Mouse (Mus musculus) liver, embryonic 13.5 days (tissue): ENCODE measurements around the gene Atp6v0e. TPM values are rescaled to one million over a fixed set of nuclear protein-coding genes. Genes with fewer than 3 reads are reported as not detected.

Experiments used
- ATAC-seq: fragments of 200-750 bp; cut with Nextera tagmentation; 2 replicates; pipeline ENCODE4 v1.8.0; 2017; ENCODE audit warnings: low read depth, mild to moderate bottlenecking, moderate number of reproducible peaks, moderate library complexity
- DNase-seq: peaks from one replicate; pipeline ENCODE4 v3.0.0; 2022
- H3K27ac ChIP-seq: fragments of 300-500 bp; sonication (generic); 2 replicates; pipeline ENCODE4 v1.5.1; 2015; ENCODE audit warnings: moderate library complexity, mild to moderate bottlenecking, inconsistent platforms
- H3K27me3 ChIP-seq: fragments of 300-500 bp; sonication (generic); 2 replicates; pipeline ENCODE4 v1.6.1; 2015; ENCODE audit warnings: mild to moderate bottlenecking, inconsistent platforms
- H3K36me3 ChIP-seq: fragments of 300-500 bp; sonication (generic); 2 replicates; pipeline ENCODE4 v1.6.1; 2015; ENCODE audit warnings: mild to moderate bottlenecking, inconsistent platforms
- H3K4me1 ChIP-seq: fragments of 300-500 bp; sonication (generic); replicated peaks from 2 replicates; pipeline ENCODE4 v1.6.1; 2015; ENCODE audit warnings: inconsistent platforms
- H3K4me2 ChIP-seq: fragments of 300-500 bp; sonication (generic); 2 replicates; pipeline ENCODE4 v1.6.1; 2015; ENCODE audit warnings: inconsistent platforms, mild to moderate bottlenecking, moderate library complexity
- H3K4me3 ChIP-seq: fragments of 300-500 bp; sonication (generic); replicated peaks from 2 replicates; pipeline ENCODE4 v1.5.1; 2015; ENCODE audit warnings: mild to moderate bottlenecking, inconsistent platforms
- H3K9ac ChIP-seq: fragments of 300-500 bp; sonication (generic); 2 replicates; pipeline ENCODE4 v1.6.1; 2015; ENCODE audit warnings: mild to moderate bottlenecking, inconsistent platforms
- H3K9me3 ChIP-seq: fragments of 300-500 bp; sonication (generic); replicated peaks from 2 replicates; pipeline ENCODE4 v1.6.1; 2016; ENCODE audit warnings: inconsistent platforms
- WGBS: fragments of 180-500 bp; shearing (Covaris S2); methylation state at CpG from one replicate; pipeline ENCODE4 v1.1.7; 2015; ENCODE audit not compliant: insufficient replicate concordance; 5-methylcytosine and 5-hydroxymethylcytosine counted together
- polyA plus RNA-seq: library from polyadenylated mRNA; unstranded; fragments of >200 nt; fragmentation: Nextera tagmentation; extraction: Ambion mirVana; gene quantifications from 2 replicates; pipeline ENCODE4 v1.2.1, GENCODE M21; 2015

Atp6v0e gene
- polyA plus RNA-seq, 1 experiment from 2014 or later, result 192 TPM

DNA sequence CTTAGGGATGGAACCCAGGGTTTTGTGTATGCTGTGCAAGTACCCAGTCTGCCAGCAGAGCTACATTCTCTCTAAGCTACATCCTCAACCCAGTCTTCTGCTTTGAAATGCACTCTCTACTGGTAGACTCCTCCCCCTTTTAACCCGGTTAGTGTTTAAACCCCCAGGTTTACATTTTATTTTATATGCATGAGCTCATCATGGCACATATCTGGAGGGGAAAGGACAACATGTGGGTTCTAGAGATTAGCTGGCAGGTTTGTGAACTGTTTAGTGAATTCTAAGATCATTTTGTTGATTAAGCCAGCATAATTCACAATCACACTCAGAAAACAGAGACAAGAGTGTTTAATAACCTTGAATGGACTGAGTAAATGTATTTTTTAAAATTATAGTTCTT lies 61.8 kb downstream of the Atp6v0e start:
- WGBS, result 12% methylated on average over 1 of the region's 1 CpGs
- Histone ChIP-seq H3K9ac (no peak overlapping the region), H3K36me3 (no peaks in the 10 kb centered on the region), H3K27ac (no peak overlapping the region; the same call in 1 of the 2 replicates), H3K27me3 (no peaks in the 10 kb centered on the region), H3K4me3 (no peak overlapping the region), H3K4me1 (peaks cover 55% of the 10 kb centered on the region), H3K4me2 (no peak overlapping the region), H3K9me3 (no peaks in the 10 kb centered on the region)
- ATAC-seq (peak; percentile 48; the same call in 1 of the 2 replicates), DNase-seq (no peak)

GRCm38 (mm10) chr17:26726674-26727073 lies 63.6 kb downstream of the Atp6v0e start:
- Histone ChIP-seq H3K9me3 (no peaks in the 10 kb centered on the region), H3K27ac (no peak overlapping the region), H3K4me2 (no peak overlapping the region), H3K9ac (no peak overlapping the region), H3K36me3 (no peaks in the 10 kb centered on the region), H3K27me3 (no peaks in the 10 kb centered on the region), H3K4me3 (no peak overlapping the region), H3K4me1 (peaks cover 36% of the 10 kb centered on the region)
- ATAC-seq (no peak), DNase-seq (no peak)
- WGBS, result 56% methylated on average over 1 of the region's 1 CpGs

GRCm38 (mm10) chr17:26727110-26727755 lies 64.2 kb downstream of the Atp6v0e start:
- no peak for ATAC-seq
- H3K9me3 ChIP-seq, result no peaks in the 10 kb centered on the region
- no peaks in the 10 kb centered on the region for H3K27me3 ChIP-seq
- H3K4me1 ChIP-seq, result peaks cover 32% of the 10 kb centered on the region
- H3K4me3 ChIP-seq, result no peak overlapping the region
- 54% methylated on average over 3 of the region's 3 CpGs for WGBS
- no peaks in the 10 kb centered on the region for H3K36me3 ChIP-seq
- DNase-seq, result no peak
- no peak overlapping the region for H3K27ac ChIP-seq
- no peak overlapping the region for H3K4me2 ChIP-seq
- H3K9ac ChIP-seq, result no peak overlapping the region

DNA sequence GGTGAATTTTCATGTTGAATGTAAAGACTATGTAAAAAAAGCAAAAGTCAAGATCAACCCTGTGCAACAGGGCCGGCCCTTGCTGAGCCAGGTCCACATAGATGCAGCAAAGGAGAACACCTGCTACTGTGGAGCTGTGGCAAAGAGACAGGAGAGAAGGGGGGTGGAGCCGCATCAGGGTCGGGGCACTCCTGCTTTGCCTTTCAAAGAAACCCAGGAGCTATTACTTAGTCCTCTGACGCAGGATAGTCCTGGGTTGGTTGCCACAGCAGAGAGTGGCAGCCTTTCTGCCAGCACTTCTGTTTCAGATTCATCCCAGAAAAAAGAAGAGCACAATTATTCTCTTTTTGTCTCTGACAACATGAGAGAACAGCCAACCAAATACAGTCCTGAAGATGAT lies 79.5 kb downstream of the Atp6v0e start:
- 50% methylated on average over 4 of the region's 4 CpGs for WGBS
- no peaks in the 10 kb centered on the region for H3K36me3 ChIP-seq
- no peak overlapping the region for H3K27ac ChIP-seq
- no peak overlapping the region for H3K4me2 ChIP-seq
- H3K4me1 ChIP-seq, result no peaks in the 10 kb centered on the region
- H3K9me3 ChIP-seq, result no peaks in the 10 kb centered on the region
- no peak overlapping the region for H3K9ac ChIP-seq
- DNase-seq (no peak), ATAC-seq (no peak)
- H3K4me3 ChIP-seq, result no peak overlapping the region
- H3K27me3 ChIP-seq, result no peaks in the 10 kb centered on the region

DNA sequence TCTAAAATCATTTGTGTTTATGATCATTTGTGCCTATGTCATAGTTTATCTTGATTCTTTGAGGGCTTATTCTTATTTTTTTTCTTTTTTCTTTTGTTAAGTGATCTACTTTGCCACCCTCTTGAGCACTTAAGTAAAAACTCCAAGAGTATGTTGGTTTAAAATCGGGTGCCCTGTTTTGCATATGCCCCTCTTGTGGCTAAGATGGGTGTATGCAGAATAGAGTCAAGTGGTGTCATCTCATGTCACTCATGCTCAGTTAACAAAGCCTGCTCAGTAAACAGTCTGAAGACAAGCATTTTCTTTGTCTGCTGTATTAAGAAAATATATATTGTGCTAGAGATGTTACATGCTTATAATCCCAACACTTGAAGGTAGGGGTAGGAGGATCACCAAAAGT lies 80.3 kb downstream of the Atp6v0e start:
- 48% methylated on average over 1 of the region's 1 CpGs for WGBS
- H3K9ac ChIP-seq, result no peak overlapping the region
- H3K4me1 ChIP-seq, result no peaks in the 10 kb centered on the region
- H3K27ac ChIP-seq, result no peak overlapping the region
- no peak overlapping the region for H3K4me3 ChIP-seq
- H3K27me3 ChIP-seq, result no peaks in the 10 kb centered on the region
- H3K36me3 ChIP-seq, result no peaks in the 10 kb centered on the region
- H3K9me3 ChIP-seq, result no peaks in the 10 kb centered on the region
- no peak for DNase-seq
- ATAC-seq, result no peak
- no peak overlapping the region for H3K4me2 ChIP-seq

Other genes with a start within 250 kb of the Atp6v0e start
- gene Neurl1b, start 248.4 kb upstream of the Atp6v0e start, polyA plus RNA-seq, result 0.03 and 0.06 TPM in 2 replicates
- 35.2 and 37.0 TPM in 2 replicates for gene Ergic1, start 101.7 kb upstream of the Atp6v0e start, polyA plus RNA-seq
- gene Dusp1, start 101.1 kb upstream of the Atp6v0e start, polyA plus RNA-seq, result 22.2 and 27.8 TPM in 2 replicates
- 2.2 and 2.3 TPM in 2 replicates for gene Crebrf, start 52.4 kb downstream of the Atp6v0e start, polyA plus RNA-seq
- gene Bnip1, start 117.8 kb downstream of the Atp6v0e start, polyA plus RNA-seq, result 26.9 and 28.6 TPM in 2 replicates
- 0.90 TPM in 1 of 2 replicates, not detected in the other for gene Nkx2-5, start 181.8 kb downstream of the Atp6v0e start, polyA plus RNA-seq